Mouse (Mus musculus) ovary, postnatal 36 days (tissue): ENCODE measurements around the gene Polrmt.
A peak's percentile ranks its signal among the peaks of the same experiment; 100 is the strongest.

Source experiments
- DNase-seq: peaks from one replicate; pipeline ENCODE4 v3.0.0; 2022; ENCODE audit warnings: low spot score, mixed read lengths

Polrmt gene

GRCm38 (mm10) chr10:79743161-79743560 is 3.2 kb downstream of the Polrmt start:
- no peak for DNase-seq

DNA sequence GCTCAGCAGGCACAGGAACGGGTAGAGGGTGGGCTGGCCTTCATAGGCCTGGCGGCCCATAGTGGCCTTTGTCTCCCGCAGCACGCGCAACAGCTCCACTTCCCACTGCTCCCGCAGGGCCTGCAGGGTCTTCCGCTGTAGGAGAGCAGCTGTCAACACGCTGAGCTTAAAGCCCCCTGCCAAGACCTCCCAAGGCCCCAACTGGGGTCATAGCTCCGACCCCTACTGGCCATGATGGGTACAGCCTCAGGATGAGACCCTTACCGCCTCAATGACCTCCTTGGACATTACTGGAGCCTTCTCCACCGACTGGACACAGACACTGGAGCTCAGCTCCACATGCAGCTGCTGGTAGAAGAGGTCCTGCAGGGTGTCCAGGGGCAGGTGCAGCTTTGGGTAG is 5.5 kb downstream of the Polrmt start:
- DNase-seq = no peak

GRCm38 (mm10) chr10:79739234-79739633 is 7.1 kb downstream of the Polrmt start:
- DNase-seq = no peak

GRCm38 (mm10) chr10:79738259-79738658 is 8.1 kb downstream of the Polrmt start:
- DNase-seq = no peak

DNA sequence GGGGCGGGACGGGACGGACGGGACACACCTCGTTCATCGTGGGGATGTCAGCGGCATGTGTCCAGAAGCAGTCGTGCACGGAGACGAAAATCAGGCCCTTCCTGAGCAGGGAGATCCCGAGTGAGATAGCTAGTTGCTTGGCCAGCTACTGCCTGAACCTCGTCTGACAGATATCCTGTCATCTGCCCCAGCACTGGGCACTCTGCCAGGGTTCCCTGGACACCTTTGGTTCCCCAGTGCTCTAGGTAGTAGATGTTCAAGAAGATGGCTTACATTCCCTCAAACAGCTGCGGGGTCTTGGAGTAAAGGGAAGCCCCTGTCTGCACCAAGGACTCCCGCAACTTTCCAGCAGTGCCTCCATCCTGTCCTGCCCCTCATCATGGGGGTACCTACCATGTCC is 9.7 kb downstream of the Polrmt start:
- no peak for DNase-seq

- no peak for DNase-seq
These were observed 11.0 kb downstream of the Polrmt start for GRCm38 (mm10) chr10:79735361-79735760.

DNA sequence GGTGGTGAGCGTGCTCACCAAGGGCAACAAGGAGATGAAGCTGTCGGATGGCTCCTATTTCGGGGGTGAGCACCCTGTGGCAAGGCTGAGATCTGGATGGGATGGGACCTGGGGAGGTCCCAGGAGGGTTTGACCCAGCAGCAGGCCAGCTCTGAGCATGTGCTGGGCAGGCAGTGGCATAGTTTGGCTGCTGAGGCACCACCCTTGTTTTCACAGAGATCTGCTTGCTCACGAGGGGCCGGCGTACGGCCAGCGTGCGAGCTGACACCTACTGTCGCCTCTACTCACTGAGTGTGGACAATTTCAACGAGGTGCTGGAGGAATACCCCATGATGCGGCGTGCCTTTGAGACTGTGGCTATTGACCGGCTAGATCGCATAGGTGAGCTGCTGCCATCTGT is 12.5 kb downstream of the Polrmt start:
- no peak for DNase-seq

DNA sequence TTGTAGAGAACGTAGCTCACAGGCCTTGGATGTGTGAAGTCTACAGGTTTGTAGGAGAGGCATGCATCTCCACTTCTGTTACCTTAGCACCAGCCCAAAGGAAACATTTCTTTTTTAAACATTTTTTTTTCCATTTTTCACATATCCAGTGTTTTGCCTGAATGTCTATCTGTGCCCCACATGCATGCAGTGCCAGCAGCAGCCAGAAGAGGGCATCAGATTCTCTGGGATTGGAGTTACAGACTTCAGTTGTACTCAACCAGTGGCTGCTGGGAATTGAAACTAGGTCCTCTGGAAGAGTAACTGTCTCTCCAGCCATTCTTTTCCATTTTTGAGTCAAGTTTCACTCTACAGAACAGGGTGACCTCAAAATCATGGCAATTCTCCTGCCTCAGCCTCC is 13.9 kb downstream of the Polrmt start:
- no peak for DNase-seq

GRCm38 (mm10) chr10:79729357-79729965 is 16.9 kb downstream of the Polrmt start:
- DNase-seq = peak; percentile 53

- DNase-seq = no peak
These were observed 17.8 kb downstream of the Polrmt start for GRCm38 (mm10) chr10:79728323-79729249.

DNA sequence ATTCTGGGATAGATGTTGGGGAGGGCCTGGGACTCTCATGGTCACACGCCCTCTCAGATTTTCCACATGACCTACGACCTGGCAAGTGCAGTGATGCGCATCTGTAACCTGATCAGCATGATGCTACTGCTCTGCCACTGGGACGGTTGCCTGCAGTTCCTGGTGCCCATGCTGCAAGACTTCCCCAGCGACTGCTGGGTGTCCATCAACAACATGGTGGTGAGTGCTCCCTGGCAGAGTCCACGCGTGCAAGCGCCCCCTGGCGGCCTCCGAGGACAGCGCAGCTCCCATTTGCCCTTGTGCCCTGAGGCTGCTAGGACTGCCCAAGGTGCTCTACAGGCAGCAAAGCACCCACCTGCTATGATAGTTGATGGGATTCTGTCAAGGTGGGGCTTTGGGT is 20.3 kb downstream of the Polrmt start:
- DNase-seq = no peak

- DNase-seq = no peak
These were observed 22.7 kb downstream of the Polrmt start for GRCm38 (mm10) chr10:79723692-79724091.

DNA sequence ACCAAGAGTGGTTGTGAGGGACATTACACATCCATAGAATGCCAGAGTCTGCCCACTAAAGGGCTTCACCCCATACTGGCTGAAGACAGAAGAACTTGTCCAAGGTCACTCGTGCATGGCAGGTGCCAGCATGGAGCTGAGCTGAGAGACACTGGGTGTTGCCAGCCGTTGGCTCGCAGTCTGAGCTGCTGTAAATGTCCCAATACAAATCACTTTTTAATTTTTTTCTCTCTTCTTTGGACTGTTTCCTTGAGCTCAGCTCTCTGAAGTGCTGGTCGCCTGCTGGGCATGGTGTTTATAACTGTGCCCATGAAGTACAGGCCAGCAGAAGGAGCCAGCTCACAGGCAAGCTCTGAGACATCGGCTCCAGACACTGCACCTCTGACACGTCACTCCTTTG is 23.3 kb downstream of the Polrmt start:
- DNase-seq = no peak

DNA sequence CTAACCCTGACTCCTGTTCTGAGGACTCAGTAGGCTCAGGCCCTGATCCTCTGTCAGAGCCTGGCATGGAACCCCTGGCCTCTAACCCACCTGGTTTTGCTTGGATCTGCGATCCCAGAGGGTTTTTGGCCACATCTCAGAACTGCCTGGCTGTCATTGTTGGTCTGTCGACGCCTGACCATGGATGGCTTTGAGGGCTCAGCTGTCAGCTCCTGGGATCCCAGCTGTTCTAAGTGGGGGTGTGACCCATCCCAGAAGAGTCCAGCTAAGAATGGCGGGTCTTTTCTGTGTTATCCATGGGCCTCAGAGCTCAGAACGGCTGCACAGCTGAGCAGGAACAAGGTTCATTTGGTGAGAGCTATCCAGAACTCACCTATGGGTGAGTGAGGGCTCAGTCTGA is 25.3 kb downstream of the Polrmt start:
- no peak for DNase-seq

DNA sequence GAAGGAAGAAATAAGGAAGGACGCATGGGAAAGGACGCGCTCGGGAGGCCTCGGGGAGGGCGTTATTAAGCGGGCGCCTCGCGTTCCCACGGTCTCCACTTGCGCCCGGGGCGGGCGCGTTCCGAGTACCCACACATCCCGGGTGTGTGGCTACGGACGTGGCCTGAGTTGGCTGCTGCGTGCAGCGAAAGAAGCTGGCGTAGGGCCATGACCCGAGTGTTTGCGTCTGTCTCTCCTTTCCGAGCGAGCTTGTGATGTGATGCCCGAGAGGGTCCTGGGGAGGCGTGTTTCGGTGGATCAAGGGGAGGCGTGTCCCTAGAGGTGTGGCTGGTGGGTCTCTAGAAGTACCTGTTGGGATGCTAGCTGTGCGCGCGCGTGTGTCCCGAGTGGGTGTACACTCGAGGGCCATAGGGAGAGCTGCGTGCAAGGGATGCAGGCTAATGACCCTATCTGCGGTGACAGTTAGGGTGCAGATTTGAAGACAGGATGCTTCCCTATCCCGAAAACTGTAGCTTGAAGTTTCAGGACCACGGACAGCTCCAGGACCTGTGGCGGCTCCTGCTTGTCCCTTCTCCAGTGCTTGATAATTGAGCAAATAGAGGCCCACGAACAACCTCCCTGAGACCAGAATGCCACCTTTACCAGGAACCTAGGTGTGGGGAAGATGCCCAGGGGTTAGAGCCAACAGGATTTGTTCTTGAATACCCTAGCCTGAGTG is 28.6 kb downstream of the Polrmt start:
- DNase-seq = peak; percentile 69

DNA sequence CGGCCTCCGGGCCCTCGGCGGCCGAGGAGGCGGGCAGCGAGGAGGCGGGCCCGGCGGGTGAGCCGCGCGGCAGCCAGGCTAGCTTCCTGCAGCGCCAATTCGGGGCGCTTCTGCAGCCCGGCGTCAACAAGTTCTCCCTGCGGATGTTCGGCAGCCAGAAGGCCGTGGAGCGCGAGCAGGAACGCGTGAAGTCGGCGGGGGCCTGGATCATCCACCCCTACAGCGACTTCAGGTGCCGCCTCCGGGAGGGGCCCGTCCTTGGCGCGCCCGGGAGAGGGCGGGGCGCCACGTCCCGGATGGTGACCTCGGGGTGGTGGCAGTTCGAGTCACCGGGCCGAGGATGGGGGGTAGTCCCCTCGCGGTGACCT is 29.4 kb downstream of the Polrmt start:
- DNase-seq = peak; percentile 32

- DNase-seq = peak; percentile 37
These were observed 30.0 kb downstream of the Polrmt start, which contains the start of gene Hcn2 for GRCm38 (mm10) chr10:79716254-79716987. TSS of gene Hcn2 (plus strand) at chr10:79716634.

DNA sequence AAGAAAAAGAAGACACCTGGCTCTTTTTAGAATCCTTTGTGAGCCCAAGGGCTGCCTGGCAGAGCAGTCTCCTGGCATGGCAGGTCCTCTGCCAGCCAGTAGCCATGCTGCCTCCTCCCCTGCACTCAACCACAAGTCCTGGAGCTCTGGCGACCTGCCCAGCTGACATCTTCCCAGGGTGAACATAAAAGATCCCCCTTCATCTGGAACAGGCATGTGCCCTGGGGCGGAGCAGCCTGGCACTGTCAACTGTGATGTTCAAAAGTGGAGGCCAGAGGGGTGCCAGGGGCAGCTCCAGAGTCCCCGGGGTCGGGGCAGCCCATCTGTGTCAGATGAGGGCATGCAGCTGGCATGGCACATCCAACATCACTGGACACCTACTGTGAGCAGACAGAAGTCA is 31.4 kb downstream of the Polrmt start:
- DNase-seq = peak; percentile 16

DNA sequence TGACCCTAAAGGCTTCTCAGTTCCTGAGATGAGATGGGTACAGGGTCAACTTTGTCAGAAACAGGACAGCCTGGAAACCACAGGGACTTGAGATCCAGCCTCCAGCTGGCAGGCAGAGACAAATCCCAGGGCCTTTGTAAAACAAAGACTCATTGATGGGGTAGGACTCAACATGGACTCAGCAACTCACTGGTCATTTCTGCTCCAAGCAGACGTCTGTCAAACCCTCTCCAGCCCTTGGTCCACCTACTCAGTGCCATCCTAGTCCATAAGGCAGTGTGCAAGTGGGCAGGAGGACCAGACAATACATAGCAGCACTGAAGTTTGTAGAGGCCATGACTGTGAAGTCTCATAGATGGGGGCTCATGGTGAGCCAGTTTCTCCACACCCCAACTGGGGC is 33.2 kb downstream of the Polrmt start:
- DNase-seq = peak; percentile 3

DNA sequence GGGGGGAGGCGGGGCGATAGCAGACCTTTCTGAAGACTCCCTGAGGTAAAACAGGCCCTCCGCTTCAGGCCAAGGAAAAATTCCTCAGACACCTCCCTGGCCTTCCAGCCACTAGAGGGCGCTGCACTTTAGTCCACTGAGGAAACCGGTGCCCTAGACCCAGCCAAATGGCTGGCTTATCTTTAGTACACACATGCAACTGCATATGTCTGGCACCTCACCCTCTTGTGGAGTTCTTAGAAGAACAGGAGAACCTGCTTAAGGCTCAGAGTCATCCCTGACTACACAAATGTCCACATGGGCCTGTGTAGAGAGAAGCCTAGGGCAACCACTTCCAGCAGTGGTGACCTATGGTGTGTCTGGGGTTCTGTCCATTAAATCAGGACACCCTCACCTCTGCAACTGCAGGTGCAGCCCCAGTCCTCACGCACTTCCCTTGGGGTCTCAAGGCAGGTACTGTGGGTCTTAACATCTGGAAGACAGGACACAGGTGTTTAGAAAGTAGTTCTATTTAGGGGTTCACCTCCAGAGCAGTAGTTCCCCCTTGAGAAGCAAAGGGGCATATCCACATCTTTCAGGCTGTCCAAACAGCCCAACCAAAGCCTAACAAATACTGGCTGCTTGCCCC is 33.8 kb downstream of the Polrmt start:
- DNase-seq = peak; percentile 76

DNA sequence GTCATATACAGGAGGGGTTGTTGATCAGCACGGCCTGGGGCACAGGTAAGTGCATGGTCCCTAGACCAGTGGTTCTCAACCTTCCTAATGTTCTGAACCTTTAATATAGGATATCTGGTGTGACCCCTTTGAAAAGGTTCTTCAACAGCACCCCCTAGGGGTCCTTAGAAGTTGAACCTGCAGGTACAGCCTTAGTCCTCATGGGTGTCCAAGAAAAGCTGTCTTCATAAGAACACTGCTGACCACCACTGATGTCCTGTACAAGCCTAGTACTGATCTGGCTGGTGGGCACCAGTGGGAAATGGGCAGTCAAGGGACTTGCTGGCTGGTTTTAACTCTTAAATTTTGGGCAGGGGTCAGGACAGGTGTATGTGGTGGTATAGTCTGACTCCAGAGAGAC is 34.4 kb downstream of the Polrmt start:
- peak; percentile 4 for DNase-seq

DNA sequence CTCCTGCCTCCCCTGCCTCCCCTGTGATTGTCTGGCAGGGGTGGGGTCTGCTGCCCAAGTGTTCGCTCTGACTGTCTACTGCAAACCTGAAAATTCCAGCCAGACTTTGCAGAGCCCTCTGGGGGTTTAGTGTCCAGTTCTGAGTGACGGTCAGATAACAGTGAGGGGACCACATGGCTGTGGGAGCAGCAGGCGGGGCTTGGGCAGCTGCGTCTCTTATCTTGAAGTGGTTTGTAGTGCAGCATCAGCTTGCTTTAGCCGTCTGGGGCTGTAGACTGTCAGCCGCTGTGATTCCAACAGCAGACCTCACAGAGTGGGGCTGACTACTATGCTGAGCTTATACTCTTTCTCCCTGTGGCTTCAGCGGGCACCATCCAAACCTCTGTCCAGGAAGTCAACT is 37.1 kb downstream of the Polrmt start:
- DNase-seq = no peak
